Mouse (Mus musculus) retina, postnatal 7 days (tissue): Measurements from ENCODE around the gene Prkd1.

Source experiments
- DNase-seq: peaks from one replicate; pipeline ENCODE4 v3.0.0-alpha.2; 2012; ENCODE audit warnings: low read depth, low spot score

Gene Prkd1

DNA sequence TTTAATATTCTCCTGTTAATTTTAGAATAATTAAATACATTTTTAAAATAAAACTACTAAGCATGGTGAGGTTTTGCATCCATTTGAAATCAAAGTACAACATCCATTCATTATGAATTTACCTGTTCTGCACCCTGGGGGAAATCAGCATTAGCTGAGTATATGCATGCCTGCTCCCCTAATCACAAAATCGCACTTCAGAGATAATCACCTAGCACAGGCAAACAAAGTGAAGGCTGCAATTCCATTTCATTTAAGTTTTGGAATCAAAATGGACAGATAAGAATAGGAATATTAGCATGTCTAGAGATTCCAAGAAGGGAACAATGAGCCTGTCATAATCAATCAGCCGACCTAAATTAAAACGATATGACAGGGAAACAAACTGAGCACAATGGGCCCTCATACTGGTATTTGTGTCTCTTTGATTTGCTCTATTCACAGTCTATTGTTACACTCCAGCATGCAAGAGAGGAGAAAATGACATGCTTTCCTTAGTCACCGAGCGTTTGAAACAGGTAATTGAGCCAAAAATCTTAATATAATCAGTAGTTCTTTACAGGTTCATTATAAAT lies 218.7 kb downstream of the Prkd1 start:
- DNase-seq, result no peak

DNA sequence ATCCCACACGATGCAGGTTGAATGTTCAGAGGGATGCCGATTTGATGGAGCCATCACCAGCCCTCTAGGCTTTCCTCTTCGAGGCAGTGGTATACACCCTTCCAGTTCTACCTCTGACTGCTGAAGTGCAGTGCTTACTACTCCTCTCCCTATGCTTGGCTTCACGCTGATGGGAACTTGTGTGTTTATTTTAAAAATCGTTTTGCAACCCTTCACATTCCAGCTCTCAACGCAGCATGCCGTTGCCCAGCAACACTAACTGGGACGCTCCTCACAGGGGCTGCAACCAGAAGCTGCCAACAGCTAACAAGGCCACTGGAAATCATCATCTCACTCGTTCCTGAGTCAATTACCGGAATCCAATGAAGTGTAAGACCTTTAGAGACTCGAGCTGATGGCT lies 296.5 kb downstream of the Prkd1 start:
- peak; percentile 13 for DNase-seq

DNA sequence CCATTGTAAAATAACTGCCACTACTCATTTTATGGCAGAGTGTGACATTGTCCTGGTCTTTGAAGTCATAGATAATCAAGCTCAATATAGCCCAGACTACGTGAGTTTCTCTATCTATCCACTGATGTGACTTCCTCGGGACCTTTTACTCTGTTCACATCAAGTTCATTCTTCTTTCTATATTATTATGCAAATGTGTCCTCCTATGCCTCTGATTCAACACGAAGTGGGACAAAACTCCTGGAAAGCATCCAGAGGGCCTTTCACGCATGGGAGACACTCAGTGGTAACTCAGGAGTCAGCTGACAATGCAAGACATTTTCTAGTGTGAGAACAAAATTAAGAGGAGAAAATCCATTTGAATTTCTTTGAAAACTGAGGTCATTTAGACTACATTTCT lies 315.7 kb downstream of the Prkd1 start:
- DNase-seq, result peak; percentile 19

DNA sequence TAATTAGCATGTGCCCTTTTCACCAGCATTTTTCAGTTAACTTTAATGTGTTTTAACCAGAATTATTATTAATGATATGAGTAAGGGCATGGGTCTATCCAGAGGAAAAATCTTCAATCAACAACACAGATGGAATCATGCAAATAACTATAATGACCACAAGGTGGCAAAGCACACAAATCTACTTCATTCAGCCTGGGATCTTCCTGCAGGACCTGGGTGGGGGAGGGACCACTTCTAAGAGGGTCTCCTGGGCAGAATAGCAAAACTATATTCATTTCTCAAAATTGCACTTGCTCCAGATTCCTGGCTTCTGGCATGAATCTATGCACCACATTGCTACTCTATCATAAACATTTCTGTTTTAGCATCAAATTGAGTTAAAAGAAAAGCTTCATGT lies 334.3 kb downstream of the Prkd1 start:
- peak; percentile 14 for DNase-seq

DNA sequence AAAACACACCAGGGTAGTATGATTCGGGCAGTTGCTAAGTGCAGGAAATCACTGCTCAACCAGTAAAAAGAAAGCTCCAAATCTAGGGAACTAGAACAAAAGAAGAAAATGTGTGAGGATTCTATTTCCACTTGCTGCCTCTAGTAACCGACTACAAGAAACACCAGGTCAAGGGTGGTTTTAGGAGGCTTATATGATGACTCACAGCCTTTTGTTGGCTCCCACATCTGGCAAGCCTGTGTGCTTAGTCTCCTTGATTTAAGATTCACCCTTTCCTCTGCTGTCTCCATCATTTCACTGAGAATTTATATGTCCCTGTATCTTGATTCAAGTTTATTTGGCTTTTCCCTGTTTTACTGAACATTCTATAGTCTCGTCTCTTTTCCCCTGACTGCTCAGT lies 339.6 kb downstream of the Prkd1 start:
- no peak for DNase-seq

DNA sequence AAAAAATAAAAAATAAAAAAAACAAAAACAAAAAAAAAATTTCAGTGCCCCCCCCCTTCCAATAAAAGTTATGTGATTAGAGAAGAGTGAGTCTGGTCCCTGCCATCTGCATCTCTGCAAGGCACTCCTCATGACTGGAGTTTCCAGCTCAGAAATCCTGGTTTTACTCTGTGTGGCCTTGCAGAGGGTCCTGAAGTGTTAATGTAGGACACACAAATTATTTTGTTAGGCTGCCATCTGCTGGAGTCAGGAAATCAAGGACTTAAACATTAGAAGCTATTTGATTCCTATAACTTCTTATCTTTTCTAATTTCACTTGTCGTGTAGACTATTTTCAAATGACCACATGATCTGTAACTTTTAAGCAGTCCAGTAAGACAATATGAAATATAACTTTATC lies 347.6 kb downstream of the Prkd1 start:
- DNase-seq, result peak; percentile 27

DNA sequence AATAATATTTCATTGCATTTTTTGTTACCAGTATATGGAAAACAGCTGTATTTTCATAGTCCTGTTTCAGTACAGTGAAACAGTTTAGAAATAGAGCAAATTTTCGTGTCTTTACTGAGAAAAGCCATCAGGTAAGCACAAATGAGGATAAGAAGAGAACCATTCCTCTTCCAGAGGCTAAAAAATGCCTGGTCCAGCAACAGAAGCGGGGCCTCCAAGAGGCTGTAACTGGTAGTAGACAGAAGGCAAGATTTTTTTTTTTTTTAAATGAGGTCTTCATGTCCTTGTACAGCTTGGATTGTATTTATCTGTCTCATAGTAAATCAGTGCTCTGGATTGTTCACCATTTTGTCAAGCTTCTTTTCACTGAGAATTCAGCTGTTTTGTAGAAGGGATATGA lies 352.8 kb downstream of the Prkd1 start:
- DNase-seq, result no peak

DNA sequence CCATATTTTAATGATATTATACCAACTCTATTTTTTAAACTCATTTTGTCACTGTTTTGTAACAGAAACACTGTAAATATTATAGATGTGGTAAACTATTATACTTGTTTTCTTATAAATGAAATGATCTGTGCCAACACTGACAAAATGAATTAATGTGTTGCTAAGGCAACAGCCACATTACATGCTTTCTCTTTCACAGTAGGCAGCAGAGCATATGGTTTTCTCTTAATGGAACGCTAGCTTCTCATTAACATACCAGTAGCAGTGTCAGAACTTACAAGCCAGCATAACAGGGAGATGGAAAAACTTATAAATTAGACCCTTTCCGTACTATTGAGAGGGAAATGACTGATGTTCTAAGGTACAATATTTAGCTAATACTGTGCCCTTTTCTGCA lies 353.3 kb downstream of the Prkd1 start:
- no peak for DNase-seq

DNA sequence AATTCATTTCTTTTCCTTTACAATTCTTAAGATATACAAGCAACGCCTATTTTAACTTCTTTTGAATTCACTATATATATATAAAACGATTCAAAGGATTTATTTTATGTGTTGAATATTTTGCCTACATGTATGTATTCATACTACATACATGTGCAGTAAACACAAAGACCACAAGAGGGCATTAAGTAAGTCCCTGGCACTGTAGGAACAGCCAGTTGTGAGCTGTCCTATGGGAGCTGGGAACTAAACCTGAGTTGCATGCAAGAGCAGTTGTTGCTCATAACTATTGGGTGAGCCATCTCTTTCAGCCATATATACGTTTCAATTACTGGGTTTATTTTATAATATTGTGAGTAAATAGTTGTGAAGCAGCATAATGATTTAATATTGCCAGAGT lies 356.1 kb downstream of the Prkd1 start:
- DNase-seq, result no peak
